Mouse (Mus musculus) frontal cortex, postnatal 25 days (tissue): ENCODE data around the gene Rmi2.
"Not testable (repeated sequence)": the region's sequence is repeated elsewhere in the genome, so short reads cannot be mapped to it uniquely, and the experiment has no call there.

Experiments used
- DNase-seq, 2 experiments: peaks; one replicate each; pipeline ENCODE4 v3.0.0; 2022; ENCODE audit warnings: low spot score in 2 of 2

Rmi2 gene

DNA sequence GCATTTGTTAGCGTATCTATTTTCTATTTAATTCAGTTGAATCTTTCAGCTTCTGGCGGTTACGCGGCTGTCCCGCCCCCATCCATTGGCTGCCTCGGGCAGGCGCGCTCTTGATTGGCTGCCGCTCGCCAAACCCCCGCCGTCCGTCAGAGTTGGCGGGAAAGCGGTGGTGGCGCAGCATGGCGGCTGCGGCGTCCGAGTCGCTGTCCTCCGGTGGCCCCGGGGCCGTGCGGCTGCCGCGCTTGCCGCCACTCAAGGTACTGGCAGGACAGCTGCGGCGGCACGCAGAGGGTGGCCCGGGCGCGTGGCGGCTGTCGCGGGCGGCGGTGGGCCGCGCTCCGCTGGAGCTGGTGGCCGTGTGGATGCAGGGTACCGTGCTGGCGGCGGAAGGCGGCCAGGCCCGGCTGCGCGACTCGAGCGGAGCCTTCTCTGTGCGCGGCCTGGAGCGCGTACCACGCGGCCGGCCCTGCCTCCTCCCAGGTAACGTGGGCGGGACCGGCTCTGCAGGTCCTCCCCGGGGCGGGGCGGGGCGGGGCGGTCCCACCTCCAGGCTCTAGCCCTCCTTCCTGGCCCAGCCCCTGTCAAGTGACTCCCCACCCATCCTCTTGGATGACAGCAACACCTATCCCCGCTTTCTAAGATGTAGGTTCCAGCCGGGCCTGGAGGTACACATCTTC lies at the start of gene Rmi2:
Gene Rmi2 (plus strand): TSS at position 149 of the 677 bp plus-strand sequence.
- peak; percentile 49 to 67 for DNase-seq

DNA sequence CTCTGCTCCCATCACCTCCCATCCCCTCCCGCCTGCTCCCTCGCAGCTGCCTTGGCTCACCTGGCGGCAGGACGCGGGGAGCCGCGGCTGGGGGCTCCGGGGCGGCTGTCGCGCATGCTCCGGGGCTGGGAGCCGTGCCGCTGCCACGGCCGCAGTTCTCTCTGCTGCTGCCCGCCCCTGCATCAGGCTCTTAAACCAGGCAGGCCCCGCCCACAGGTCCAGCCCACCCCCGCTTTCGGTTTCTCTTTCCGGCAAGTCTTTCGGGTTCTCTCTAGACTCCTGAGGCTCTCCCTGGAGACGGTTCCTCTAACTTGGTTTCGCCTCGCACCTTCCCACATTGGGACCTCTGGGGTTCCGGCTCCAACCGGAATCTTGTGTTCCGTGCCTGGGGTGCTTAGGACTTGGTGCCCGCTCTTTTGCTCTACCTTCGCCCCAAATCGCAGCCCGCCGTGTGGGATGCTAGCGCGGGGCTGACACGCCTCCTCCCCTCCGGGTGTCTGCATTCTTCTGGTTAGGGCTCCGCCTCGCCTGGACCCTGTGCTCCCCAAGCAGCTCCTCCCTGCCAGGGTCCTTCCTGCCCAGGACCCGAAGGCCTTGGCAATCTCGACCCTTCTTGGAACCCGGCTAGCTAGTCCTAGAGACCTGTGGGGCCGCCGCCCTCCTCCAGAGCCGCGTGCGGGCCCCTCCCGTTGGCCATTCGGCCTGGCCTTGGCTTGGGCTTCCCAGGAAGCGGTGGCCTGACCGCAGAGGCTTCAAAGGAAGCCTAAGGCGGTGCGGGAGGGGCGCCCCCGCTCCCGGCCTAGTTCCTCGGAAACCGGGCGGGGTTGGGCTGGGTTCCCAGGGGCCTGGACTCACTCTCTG lies 49.3 kb upstream of the Rmi2 start, which contains the start of gene Socs1:
Gene Socs1 (minus strand): TSS at position 166 of the 861 bp plus-strand sequence.
- DNase-seq = peak; percentile 42 to 71

DNA sequence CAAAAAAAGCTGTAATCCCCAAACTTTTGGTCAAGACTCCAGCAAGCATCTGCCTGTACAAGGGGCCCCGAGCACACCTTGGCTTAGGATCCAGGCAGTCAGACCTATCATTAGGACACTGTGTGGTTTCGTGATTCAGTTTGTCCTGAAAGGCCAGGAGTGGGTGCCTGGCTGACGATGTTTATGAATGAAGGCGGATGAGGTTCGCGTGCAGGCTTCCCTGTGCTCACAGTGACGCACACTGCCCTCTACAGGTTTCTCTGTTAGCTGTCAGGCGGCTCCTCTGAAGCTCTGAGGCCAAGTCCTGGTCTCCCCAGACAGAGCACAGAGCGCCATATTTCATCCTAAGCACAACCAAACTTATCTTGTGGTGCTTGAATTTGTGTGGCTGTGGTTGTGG lies 48.6 kb upstream of the Rmi2 start:
- DNase-seq = peak; percentile 64 to 69

DNA sequence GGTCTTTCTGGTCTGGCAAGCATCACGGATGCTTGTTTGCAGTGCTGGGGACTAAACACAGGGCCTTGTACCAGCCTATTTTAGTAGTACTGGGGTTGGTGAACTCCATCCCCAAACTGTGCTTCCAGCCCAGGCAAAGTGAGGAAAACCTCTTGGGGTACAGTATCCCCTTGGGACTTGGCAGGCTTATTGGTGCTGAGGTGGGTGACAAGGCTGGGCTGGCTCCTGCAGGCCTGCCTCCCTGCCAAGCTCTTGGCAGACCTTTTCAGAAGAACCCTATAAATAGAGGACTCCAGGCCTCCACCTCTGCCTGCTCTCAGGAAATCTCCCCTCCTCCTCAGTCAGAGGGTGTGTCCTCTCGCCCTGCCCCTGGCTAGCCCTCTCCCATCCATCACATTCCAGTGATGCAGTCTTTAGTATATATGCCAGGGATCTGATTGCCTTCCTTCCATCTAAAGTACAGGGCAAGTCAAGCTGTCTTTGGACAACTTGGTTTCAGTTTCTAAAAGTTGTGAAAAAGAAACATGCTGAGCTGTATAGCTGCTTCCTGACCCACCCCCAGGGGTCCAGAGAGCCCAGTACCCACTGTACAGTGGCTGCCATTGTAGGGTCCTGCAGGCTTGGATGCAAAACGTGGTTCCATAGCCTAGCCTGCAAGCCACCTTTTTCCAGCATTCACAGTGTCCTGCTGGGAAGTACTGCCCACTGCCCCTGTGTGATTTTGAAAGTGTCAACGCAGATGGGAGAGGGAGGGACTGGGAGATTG lies 47.9 kb upstream of the Rmi2 start:
- DNase-seq = no peak

DNA sequence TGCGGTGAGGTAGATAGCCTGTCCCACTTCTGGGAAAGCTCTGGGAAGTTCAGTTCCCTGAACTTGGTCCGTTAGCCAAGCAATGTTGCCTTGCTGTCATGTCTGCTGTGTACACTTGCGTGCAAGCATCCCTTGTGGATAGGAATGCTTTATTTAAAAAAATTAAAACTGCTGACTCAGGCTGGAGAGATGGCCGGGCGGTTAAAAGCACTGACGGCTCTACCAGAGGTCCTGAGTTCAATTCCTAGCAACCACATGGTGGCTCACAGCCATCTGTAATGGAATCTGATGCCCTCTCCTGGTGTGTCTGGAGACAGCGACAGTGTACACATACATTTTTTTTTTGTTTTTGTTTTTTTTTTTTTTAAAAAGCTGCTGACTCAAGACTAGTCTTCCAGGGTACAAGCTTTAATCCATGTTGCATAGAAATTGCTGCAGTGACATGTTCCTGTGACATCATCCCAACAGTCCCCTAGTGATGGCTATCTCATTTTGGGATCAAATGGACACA lies 47.3 kb upstream of the Rmi2 start:
- DNase-seq = no peak

DNA sequence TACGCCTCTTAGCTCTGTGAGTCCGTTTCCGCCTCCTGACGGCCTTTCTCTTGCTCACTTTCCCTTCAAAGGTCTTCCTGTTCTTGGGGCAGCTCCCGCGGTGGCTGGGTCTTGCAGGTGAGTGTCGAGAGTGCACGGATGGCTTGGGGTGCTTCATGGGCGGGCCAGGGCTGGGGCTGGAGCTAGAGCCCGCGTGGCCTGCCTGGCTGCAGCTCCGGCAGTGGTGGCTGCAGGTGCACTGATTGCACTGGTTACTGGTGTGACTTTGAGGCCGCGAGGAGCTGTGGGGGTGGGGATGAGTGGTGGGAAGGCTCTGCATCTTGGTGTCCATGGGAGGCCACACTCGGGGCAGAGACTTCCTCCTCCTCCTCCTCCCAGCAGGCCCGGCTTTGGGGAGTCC lies 46.6 kb upstream of the Rmi2 start, which contains the start of gene Tnp2:
Gene Tnp2 (minus strand): TSS at position 390 of the 400 bp plus-strand sequence.
- DNase-seq = no peak

DNA sequence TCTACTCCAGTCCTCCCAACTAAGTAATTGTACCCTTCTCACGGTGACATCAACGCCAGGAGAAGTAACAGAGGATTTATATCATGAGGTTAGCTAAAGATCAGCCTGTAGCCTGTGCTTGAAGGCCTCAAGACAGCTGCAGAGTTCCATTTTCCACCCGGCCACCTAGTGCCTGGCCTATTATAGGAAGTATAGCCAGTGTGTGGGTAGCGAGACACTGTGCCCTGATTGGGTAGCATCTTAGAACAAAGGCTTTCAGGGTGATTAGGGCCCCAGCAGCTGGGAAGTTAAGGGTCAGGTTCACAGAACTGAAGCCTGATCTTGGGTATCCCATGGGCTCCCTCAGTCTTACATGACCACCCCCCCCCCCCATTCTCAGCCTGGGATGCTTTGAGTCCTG lies 46.0 kb upstream of the Rmi2 start:
- DNase-seq = no peak

DNA sequence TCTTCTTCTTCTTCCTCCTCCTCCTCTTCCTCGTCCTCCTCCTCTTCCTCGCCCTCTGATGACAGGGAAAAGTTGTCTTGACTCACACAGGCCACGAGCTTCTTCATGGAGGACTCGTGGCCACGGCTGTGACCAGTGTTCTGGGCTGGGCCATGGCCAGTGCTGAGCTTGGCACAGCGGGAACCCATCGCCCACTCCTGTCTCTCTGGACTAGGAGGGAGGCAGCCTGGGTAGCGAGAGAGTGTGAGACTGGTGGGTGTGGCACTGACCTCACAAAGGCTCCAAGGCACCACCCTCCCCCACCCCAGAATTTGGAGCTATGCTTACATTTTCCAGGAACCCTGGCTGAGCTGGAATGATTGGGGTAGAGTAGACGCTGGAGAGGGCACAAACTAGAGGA lies 44.2 kb upstream of the Rmi2 start, which contains the start of gene Prm3:
Gene Prm3 (minus strand): TSS at position 213 of the 400 bp plus-strand sequence.
- no peak for DNase-seq

DNA sequence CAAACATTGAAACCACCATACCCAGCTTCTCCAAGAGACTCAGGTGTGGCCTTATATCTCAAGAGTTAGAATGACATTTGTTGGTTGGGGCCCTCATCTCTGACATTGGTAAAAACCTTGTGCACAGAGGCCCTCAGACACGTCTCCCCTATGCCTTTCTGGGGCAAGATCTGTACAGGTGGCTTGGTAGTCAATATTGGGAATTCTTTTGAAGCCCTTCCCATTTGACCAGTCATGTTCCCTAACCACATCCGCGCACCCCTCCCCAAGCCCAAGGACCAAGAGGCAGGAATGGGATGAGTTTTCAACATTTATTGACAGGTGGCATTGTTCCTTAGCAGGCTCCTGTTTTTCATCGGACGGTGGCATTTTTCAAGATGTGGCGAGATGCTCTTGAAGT lies 38.8 kb upstream of the Rmi2 start, which contains the start of gene Prm2:
Gene Prm2 (minus strand): TSS at position 101 of the 400 bp plus-strand sequence.
- no peak for DNase-seq

DNA sequence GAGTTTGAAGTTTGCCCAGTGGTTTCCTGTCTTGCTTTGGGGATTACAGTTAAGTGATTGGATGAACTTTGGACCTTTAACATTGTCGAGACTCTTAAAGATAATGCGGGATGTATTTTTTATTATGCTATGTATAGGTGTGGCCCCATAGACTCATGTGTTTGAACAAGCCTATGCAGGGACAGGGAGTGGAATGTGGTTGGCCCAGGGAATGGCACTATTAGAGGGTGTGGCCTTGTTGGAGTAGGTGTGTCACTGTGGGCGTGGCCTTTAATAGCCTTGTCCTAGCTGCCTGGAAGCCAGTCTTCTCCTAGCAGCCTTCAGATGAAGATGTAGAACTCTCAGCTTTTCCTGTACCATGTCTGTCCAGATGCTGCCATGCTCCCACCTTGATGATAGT lies 32.4 kb upstream of the Rmi2 start:
- DNase-seq = not testable (repeated sequence)

DNA sequence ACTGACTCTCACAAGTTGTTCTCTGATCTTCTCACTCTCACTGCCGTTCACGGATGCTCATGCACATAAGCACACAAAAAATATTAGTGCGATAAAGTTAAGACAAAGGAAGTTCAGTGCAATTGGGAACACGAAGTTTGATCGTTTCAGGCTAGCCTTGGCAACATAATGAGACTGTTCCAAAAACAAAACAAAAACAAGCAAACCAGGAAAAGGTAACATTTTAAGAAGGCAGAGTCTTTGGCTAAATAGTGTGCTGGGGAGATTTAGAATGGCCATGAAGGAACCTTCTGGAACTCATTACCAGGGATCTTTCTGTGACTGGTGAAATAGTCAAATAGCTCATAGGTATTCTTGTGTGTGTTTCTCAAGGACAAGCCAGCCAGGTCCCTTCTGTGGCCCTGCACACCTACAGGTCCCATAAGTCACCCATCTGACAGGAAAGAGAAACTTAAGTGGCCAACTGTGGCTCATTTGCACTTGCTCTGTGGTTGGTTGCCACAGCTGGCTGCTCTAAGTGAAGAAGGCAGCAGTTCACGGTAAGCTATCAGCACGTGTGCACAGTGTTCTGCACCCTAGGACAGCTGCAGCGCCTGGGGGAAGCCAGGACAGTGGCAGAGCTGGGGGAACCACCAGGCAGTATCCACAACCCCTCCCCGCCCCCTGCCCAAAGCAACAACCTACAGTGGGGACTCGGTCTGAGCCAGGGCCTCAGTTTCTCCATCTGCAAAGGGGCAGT lies 28.9 kb upstream of the Rmi2 start, which contains the start of gene Prm1:
Gene Prm1 (minus strand): TSS at position 51 of the 739 bp plus-strand sequence.
- DNase-seq = no peak

DNA sequence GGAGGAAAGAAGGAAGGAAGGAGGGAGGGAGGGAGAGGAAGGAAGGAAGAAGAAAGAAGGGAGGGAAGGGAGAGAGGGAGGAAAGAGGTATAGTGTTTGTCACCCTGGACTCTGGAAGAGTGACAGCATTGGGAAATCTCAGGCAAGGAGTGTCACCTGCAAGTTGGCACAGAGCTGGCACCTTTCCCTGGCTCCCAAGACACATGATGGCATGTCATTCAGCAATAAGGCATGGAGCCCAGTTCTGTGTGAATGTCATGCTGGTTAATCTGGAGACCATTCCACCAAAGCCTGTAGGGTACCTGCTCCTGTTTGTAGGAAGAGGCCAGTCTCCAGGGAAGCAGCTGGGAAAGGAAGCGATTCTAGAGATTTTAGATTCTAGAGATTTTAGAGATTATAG lies 24.5 kb upstream of the Rmi2 start:
- DNase-seq = no peak

DNA sequence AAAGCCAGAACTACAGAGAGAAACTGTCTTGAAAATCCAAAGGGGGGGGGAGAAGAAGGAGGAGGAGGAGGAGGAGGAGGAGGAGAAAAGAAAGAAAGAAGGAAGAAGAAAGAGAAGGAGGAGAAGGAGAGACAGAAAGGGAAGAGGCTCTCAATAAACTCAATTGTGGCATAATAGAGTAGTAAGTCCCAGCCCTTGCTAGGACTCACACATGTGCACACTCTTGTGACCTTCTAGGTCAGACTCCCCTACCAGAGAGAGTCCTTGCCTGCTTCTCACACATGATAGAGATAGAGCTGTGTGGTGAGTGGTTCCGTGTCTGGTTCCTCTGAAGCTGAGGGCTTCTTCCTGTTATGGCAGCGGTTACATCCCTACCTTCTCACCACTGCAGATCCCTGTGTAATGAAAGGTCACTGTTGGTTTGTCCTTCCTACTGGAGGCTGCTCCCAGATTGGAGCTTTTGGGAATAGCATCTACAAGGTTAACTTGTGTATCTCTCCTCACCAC lies 21.9 kb upstream of the Rmi2 start, which contains the start of gene Gm11172:
Gene Gm11172 (plus strand): TSS at position 51 of the 507 bp plus-strand sequence.
- DNase-seq = no peak

DNA sequence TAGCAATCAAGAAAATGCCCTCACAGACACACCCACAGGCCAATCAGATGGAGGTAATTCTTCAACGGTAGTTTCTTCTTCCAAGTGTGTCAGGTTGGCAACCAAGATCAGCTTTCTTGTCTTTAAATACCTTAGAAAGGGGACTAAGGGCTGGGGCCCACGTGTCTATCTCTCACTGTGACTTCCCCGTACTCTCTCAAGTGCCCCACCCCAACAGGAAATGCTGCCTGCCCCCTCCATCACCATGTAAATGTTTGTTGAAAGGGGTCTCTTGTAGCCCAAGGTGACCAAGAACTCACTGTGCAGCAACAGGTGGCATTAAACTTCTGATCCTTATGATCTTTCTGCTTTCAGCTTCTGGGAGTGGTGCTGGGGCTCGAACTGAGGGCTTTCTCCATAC lies 21.1 kb upstream of the Rmi2 start:
- DNase-seq = no peak

DNA sequence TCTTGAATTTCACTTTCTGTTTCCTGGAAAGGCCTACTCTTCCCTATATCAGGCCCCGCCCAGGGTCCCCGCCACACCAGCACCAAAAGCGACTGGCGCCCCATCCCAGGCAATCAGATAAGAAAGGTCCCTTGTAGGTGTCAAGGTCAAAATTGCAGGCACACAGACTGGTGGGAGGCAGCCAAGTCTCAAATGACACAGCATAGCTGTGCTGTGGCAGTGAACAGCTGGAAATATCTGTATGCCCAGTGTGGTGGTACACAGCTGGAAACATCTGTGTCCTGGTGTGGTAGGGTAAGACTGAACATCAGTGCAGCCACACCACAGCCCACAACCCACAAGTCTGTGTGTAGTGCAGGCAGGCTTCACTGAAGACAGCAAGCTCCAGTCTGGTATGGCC lies 20.0 kb upstream of the Rmi2 start:
- DNase-seq = no peak

DNA sequence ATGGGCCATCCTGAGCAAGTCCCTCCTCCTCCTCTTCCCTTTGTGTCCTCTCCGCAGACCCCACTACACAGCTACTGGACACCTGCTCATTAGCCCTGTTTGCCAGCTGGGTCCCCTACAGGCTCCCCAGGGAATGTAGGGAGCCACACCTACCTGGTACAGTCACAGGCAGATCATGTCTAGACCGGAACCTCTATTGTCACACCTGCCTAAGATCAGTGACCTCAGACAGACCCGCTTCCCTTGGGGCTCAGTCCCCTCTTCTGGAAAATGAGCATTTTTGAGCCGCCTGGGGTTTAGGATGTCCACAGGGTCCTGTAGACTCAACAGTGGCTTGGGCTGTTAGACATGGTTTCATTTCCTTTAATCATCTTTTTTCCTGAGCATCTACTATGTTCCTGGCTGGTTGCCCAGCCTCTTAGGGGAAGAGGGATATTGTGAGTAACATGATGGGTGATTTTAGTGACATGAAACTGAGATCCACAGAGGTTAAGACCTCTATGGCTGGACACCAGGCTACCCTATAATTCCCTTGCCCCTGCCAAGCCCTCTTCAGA lies 16.2 kb upstream of the Rmi2 start:
- DNase-seq = no peak

DNA sequence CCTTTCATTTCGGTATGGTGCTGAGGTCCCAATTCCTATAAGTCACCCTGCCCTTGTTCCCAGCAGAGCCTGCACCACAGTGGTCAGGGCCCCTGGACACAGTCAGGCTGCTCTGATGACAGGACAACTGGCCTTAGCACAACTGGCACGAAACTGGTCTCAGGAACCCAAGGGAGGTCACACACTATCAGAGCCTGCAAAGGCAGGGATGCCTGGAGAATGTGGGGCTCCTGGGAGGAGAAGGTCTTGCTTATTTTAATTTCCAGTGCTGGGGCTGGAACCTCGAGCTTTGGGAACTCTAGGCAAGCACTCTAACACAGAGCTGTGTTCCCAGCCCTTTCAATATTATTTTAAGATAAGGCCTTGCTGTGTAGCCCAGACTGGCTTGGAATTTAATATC lies 14.9 kb upstream of the Rmi2 start:
- no peak for DNase-seq

DNA sequence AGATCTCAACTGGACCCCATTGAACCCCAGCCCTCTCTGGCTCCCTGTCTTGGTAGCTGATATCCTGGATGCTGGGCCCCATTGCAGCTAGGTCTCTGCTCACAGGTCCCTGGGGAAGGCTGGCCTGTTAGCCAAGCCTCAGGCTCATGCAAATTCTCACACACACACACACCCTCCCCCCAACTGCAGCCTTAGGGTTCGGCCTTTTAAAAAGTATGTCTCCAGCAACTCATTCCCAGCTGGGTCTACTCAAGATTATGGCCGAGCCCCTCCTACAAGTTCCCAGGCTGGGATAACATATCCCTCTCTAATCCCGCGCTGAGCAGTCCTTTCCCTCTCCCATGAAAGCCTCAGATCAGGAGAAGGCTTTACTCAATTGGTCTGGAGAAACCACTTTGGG lies 13.5 kb upstream of the Rmi2 start:
- DNase-seq = no peak

DNA sequence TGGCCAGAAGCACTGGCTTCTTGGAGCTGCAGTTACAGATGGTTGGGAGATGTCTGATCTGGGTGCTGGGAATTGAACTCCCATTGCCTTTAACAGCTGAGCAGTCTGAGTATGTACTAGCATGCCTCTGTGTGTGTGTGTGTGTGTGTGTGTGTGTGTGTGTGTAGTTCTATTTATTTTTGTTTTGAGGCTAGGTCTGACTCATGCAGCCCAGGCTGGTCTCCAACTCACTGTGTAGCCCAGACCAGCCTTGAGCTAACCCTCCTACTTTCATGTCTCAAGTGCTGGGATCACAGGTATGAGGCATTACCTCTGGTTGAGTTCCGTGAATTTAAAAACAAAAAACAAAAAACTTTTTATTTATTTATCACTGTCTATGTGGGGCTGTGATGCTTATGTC lies 10.3 kb upstream of the Rmi2 start:
- no peak for DNase-seq

DNA sequence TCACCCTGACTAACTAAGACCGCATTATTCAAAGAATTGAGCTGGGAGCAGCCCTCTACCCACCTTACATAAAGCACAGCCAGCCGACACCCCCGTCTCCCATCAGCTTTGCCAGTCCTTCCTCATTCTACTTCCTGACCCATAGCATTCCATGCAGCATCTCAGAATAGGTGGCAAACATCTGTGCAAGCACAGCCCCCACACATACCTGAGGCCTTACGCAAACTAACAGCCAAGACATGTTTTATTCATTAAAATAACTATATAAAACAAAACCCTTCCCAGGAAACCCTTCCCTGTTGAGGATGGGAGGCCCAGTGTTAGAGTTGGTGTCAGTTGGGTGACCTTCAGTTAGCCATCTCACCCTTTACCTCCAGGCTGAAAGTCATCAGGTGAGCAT lies 9.0 kb upstream of the Rmi2 start:
- no peak for DNase-seq
